Mouse (Mus musculus): ENCODE data around the gene Nmrk2. TPM values are rescaled to one million over a fixed set of nuclear protein-coding genes. Genes with fewer than 3 reads are reported as not detected.

The Nmrk2 gene
- polyA plus RNA-seq (2017; shearing (Covaris generic)): 0.37 TPM

DNA sequence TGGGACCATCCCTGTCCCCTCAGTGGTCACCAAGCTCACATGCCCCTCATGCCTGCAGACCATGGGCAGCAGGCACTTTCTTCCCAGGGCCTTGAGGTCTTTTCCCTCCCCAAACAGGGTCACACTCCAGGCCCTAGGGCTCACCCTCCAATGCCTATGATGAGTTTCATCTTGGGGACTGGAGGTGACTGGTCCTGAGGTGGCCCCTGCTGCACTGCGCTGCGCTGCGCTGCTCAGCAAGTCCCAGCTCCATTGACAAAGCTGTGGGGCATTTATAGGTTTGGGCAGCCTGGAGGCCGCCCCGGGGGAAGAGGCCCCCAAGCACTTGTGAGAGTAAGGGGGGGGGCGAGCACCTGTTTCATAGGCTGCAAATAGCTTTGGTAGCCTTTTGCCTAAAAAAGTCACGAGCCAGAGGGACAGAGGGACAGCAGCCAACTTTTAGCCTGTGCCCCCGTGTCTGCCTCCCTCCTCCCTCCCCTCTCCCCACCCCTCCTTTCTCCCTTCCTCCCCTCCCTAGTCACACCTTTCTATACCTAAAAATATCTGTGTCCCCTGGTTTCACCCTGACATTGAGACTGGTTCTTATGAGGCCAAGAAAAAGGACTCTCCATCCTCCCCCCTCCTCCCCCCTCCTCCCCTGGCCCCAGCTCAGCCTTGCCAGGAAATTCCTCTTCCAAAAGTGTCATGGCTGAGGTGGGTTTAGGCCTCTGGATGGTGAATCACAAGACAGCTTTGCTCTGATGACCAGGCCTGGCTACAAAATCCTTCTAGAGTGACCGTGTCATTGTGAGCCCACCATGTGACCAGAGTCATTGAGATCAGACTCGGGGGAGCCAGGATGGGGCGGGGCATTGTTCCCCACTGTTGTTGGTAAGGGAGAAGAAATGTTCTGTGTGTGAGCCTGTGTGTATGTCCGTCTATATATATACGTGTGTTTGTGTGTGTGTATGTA is at the start of gene Nmrk2:
Gene Nmrk2, minus strand, starts transcription at position 245 of the 952 bp plus-strand sequence.

DNA sequence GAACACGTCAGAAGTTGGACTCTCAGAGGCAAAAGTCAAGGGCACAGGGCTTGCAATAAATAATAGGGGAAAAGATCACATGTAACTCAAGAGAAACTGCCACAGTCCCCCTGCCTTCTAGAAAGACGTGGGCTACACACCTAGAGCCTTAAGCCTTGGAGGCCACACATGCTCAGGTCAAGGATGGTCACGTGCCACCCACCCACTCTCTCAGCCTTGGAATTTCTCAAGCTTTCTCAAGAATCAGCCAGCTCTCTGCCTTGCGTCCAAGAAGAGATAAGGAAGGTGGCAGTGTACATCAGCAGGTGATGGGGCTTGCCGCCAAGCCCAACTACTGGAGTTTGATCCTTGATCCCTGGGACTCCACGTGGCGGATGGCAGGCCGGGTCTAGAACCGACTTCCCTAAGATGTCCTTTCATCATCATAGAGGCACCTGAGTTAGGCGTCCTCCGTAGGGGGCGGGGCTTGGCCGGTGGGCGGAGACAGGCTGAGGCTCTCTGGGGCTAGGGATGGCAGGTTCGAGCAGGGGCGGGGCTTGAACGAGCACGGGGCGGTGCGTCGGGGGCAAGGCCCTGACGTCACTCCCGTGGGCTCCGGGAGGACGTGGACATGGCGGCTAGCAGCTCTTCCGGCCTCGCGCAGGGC is 30.9 kb upstream of the Nmrk2 start, which contains the start of gene Zfr2:
Gene Zfr2, plus strand, starts transcription at position 576 of the 646 bp plus-strand sequence.

DNA sequence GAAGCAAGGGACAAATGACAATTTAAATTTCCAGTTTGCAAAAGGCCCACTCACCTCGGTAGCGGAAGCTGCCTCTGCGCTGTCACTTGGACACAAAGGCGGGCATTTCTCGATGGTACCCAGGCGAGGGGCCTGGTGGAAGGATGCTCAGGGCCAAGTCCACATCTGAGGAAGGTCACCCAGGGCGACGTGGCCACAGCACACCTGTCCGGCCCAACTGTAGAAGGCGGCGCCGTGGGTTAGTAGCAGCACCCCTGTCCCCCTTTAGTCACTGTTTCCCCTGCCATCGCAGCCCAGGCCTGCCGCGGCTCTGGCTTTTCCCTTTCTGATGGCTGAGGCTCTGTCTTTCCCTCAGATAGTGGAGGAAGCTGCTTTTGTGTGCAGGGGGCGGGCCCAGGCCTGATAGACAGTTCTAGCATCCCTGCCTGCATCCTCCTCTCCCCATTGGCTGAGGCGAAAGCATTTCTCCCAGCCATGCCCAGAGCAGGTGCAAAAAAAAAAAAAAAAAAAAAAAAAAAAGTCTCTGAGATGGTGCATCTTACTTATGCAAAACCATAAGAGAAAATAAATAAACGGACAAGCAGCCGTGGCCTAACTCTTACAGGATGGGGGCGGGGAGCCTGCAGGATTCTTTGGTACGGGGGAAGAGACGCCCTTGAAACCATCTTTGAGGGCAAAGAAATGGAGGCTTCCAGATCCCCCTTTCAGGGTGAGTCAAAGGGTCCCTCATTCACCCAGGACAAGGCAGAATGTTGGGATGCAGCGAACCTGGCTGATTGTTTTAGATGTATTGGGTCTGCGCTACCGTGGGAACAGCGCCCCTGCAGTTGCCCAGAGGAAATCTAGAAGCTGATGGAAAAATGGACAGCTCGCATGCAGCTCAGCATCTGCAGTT is 28.8 kb upstream of the Nmrk2 start, which contains the start of gene Atcay:
Gene Atcay, minus strand, starts transcription at position 396 of the 895 bp plus-strand sequence.

DNA sequence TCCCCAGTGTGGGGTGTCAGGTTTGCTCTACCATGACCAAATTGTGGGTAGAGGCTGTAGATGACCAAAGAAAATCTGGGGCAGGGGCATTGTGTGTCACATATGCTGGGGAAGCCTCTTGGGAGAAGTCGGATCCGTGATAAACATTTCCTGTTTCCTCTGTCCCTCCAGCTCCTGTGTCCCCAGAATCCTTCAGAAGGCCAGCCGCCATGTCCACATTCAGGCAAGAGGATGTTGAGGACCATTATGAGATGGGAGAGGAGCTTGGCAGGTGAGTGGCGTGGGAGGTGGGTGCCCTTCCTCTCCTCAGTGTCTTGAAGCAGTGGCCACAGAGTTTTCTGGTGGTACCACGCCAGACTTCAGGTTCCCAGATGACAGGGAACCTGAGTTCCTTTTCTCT is 18.0 kb downstream of the Nmrk2 start, which contains the start of gene 4930442H23Rik:
Gene 4930442H23Rik, minus strand, starts transcription at position 45 of the 400 bp plus-strand sequence.

DNA sequence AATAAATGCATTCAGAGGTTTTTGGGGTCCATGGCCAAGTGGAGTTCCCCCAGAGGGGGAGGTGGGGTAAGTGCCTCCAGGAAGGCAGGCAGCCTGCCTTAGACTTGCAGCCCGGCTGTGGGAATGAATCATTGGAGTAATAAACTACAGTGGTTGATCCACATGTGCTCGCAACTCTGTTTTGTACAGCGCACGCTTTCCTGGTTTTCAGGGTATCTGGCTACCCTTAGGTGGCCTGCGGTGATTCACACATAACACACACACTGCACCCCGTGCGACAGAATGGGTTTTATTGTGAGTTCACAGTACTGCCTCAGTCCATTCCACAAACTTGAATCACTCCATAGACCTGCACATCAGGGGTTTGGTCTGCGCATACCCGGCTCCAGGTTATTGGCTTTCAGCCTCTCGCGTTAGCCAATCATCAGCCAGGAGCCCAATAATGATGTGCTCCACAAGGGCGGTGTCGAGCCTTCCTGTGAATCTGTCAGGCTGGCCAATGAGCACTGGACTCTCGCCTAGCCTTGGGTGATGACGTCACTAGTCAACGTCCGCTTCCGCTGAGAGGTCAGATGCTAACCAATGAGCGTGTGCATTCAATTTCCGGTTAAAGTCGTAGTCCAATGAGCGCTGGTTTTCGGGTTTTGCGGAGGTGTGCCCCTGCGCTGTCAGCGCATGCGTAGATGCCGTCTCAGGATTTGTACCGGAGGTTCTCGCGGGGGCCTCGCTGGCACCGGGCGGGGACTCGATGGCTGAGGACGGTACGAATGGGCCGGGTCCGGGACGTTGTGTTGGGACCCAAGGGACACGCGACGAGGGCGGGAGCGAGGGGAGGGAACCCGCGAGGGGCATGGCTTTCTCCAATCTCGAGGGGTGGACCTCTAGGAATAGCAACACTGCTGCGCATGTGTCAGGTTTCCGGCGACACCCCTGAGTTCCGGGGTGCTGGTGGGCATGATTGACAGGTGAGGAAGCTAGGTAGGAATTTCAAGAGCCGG is 19.2 kb downstream of the Nmrk2 start, which contains the start of gene Dapk3:
Gene Dapk3, plus strand, starts transcription at position 670 of the 998 bp plus-strand sequence.

DNA sequence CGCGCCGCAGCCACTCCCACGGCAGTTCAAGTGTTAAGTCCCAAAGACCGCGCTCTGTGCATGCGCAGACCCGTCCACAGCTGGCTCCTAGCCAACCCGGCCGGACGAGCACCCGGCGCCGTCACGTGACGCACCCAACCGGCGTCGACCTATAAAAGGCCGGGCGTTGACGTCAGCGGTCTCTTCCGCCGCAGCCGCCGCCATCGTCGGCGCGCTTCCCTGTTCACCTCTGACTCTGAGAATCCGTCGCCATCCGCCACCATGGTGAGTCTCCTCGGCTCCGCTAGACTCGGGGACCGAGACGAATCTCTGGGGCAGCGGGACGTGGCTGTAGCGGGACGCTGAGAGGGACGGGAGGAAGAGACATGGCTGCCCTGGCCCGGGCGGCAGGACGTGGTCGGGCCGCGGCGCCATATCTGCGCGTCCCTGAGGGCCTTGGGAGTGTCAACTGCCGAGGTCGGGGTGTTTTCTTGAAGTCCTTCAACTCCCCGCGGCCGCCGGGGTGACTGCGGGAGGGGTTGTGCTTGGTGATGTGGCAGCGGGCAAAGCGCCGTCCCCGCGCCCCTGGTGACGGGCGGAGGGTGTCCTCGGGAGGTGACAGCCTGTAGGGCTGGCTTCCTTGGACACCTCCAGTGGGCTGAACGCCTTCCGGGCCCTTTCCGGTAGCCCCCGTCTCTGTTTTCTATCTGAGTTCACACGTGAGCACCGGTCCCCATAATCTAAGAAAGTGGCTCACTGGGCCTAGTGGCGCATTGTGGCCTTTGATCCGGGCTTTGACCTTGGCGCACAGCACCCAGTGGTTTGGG is 25.2 kb downstream of the Nmrk2 start, which contains the start of gene Eef2:
Gene Eef2, plus strand, starts transcription at position 166 of the 806 bp plus-strand sequence.

DNA sequence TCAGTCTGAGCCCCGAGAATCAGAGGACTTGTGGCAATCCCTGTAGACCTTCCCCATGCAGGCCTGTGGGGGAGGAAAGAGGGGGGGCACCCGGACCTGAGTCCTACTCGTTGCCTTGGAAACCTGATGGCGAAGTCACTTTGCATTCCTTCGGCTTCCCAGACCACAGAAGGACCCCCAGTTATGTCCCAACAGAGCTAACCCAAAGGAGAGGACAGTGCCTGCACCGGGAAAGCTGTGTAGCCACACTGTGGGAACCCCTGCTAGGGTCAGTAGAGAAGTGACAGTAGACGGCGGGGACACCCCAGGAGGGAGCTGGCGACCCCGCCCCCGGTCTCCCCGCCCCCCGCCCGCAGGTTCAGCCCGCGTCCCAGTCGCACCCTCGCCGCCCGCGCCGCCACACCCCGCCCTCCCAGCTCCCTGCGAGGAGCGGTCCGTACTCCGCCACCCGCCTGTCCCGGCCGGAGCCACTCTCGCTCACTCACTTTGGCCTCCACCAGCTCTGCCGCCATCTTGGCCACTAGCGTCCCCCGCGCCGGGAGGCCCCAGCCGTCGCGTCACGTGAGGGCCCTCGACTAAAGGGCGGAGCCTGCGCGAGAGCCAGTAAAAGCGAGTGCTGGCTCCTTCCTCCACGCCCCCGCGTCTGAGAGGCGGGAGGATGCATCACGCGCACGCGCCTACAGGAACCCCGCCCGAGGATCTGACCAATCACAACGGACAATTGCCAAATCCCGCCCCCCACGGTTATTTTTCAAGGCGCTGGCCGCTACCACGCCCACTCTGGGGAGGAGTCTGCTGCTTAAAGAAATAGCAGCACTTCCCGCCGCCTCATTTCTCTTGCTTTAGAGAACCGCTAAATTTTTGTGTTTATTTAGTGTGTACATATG is 34.4 kb downstream of the Nmrk2 start, which contains the start of gene Pias4:
Gene Pias4, minus strand, starts transcription at position 724 of the 887 bp plus-strand sequence.

Other genes with a start within 250 kb of the Nmrk2 start
- 0.14 TPM for gene Gng7, start 187.1 kb downstream of the Nmrk2 start, polyA plus RNA-seq (2017; shearing (Covaris generic))
- not detected for gene Diras1, start 176.4 kb downstream of the Nmrk2 start, polyA plus RNA-seq (2017; shearing (Covaris generic))
- gene Slc39a3, start 164.6 kb downstream of the Nmrk2 start, polyA plus RNA-seq (2017; shearing (Covaris generic)): 11.8 TPM
- 113 TPM for gene Sgta, start 141.9 kb downstream of the Nmrk2 start, polyA plus RNA-seq (2017; shearing (Covaris generic))
- gene Thop1, start 132.0 kb downstream of the Nmrk2 start, polyA plus RNA-seq (2017; shearing (Covaris generic)): 8.0 TPM
- 0.25 TPM for gene Creb3l3, start 103.2 kb downstream of the Nmrk2 start, polyA plus RNA-seq (2017; shearing (Covaris generic))
- 31.9 TPM for gene Map2k2, start 96.1 kb downstream of the Nmrk2 start, polyA plus RNA-seq (2017; shearing (Covaris generic))
- 18.9 TPM for gene Zbtb7a, start 66.8 kb downstream of the Nmrk2 start, polyA plus RNA-seq (2017; shearing (Covaris generic))
- 32.1 TPM for gene Pias4, start 34.1 kb downstream of the Nmrk2 start, polyA plus RNA-seq (2017; shearing (Covaris generic))
- gene Eef2, start 25.4 kb downstream of the Nmrk2 start, polyA plus RNA-seq (2017; shearing (Covaris generic)): 984 TPM
- 12.1 TPM for gene Dapk3, start 19.0 kb downstream of the Nmrk2 start, polyA plus RNA-seq (2017; shearing (Covaris generic))
- not detected for gene 4930442H23Rik, start 18.2 kb downstream of the Nmrk2 start, polyA plus RNA-seq (2017; shearing (Covaris generic))
- 9.0 TPM for gene Atcay, start 28.8 kb upstream of the Nmrk2 start, polyA plus RNA-seq (2017; shearing (Covaris generic))
- gene Zfr2, start 31.1 kb upstream of the Nmrk2 start, polyA plus RNA-seq (2017; shearing (Covaris generic)): 3.7 TPM
- 134 TPM for gene Matk, start 50.9 kb upstream of the Nmrk2 start, polyA plus RNA-seq (2017; shearing (Covaris generic))
- gene Mrpl54, start 64.9 kb upstream of the Nmrk2 start, polyA plus RNA-seq (2017; shearing (Covaris generic)): 139 TPM
- 38.6 TPM for gene Apba3, start 64.9 kb upstream of the Nmrk2 start, polyA plus RNA-seq (2017; shearing (Covaris generic))
- 8.3 TPM for gene Tjp3, start 89.5 kb upstream of the Nmrk2 start, polyA plus RNA-seq (2017; shearing (Covaris generic))
- 32.1 TPM for gene Pip5k1c, start 90.9 kb upstream of the Nmrk2 start, polyA plus RNA-seq (2017; shearing (Covaris generic))
- gene Cactin, start 119.1 kb upstream of the Nmrk2 start, polyA plus RNA-seq (2017; shearing (Covaris generic)): 16.6 TPM
- 41.7 TPM for gene Tbxa2r, start 126.7 kb upstream of the Nmrk2 start, polyA plus RNA-seq (2017; shearing (Covaris generic))
- not detected for gene Gipc3, start 141.2 kb upstream of the Nmrk2 start, polyA plus RNA-seq (2017; shearing (Covaris generic))
- 28.8 TPM for gene Hmg20b, start 148.4 kb upstream of the Nmrk2 start, polyA plus RNA-seq (2017; shearing (Covaris generic))
- gene Mfsd12, start 155.4 kb upstream of the Nmrk2 start, polyA plus RNA-seq (2017; shearing (Covaris generic)): 1.5 TPM
- gene 4930404N11Rik, start 163.8 kb upstream of the Nmrk2 start, polyA plus RNA-seq (2017; shearing (Covaris generic)): 0.82 TPM
- 16.3 TPM for gene Fzr1, start 176.5 kb upstream of the Nmrk2 start, polyA plus RNA-seq (2017; shearing (Covaris generic))
- gene Dohh, start 182.4 kb upstream of the Nmrk2 start, polyA plus RNA-seq (2017; shearing (Covaris generic)): 32.9 TPM
- gene Gm48551, start 182.4 kb upstream of the Nmrk2 start, polyA plus RNA-seq (2017; shearing (Covaris generic)): 3.4 TPM
- 0.91 TPM for gene Gm48552, start 187.0 kb upstream of the Nmrk2 start, polyA plus RNA-seq (2017; shearing (Covaris generic))
- gene Smim24, start 191.0 kb upstream of the Nmrk2 start, polyA plus RNA-seq (2017; shearing (Covaris generic)): 8.7 TPM